Mouse (Mus musculus) lung, postnatal 0 days (tissue): Measurements from ENCODE around the gene Ntng2.

ENCODE experiments used
- CTCF ChIP-seq: IDR thresholded peaks from 2 replicates; pipeline ENCODE4 v1.5.1; 2016; ENCODE audit warnings: antibody characterized with exemption, mild to moderate bottlenecking
- EP300 ChIP-seq: IDR thresholded peaks from 2 replicates; pipeline ENCODE4 v1.6.1; 2016; ENCODE audit warnings: antibody characterized with exemption, mild to moderate bottlenecking, control low read depth

GRCm38 (mm10) chr2:29179810-29180209 lies 73.0 kb downstream of the Ntng2 start:
- no peak for TF ChIP-seq CTCF
- no peak for TF ChIP-seq EP300
